Mouse (Mus musculus): Measurements from ENCODE around the gene Ppp1r14d. TPM values are rescaled to one million over a fixed set of nuclear protein-coding genes. Genes with fewer than 3 reads are reported as not detected.
A peak's percentile ranks its signal among the peaks of the same experiment; 100 is the strongest.

The Ppp1r14d gene
- total and polyA plus RNA-seq, 2 experiments from 2014 or later, result not detected

GRCm38 (mm10) chr2:119240819-119241186, 11.1 kb upstream of the Ppp1r14d start:
- DNase-seq (ENCODE audit: low spot score) (no peak), ATAC-seq (ENCODE audit: insufficient read depth, low read depth) (no peak)
- Histone ChIP-seq H3K9ac (replicated peaks; ENCODE audit: low read depth, low read length) (no peak overlapping the region), H3K36me3 (replicated peaks; ENCODE audit: control insufficient read depth, insufficient read depth, low read length) (no peaks in the 10 kb centered on the region), H3K27ac (ENCODE audit: low read depth) (no peak overlapping the region), H3K4me2 (ENCODE audit: low read depth, low read length) (no peak overlapping the region), H3K4me3 (ENCODE audit: low read depth, low read length) (no peak overlapping the region), H3K4me1 (ENCODE audit: control insufficient read depth, insufficient read depth) (peaks cover 7% of the 10 kb centered on the region; the same call in 1 of the 2 replicates), H3K9me3 (replicated peaks; ENCODE audit: control insufficient read depth, low read length) (no peaks in the 10 kb centered on the region), H3K27me3 (ENCODE audit: control insufficient read depth, insufficient read depth, low read length) (peaks cover 38% of the 10 kb centered on the region)
- no peak for TF ChIP-seq EP300 (IDR thresholded peaks at IDR 0.05; ENCODE audit: low read depth)
- no peak for TF ChIP-seq CTCF (IDR thresholded peaks at IDR 0.05; ENCODE audit: low read depth)
- WGBS, result 69% methylated on average over 4 of the region's 4 CpGs

GRCm38 (mm10) chr2:119240075-119240818, 10.5 kb upstream of the Ppp1r14d start:
- Histone ChIP-seq H3K4me2 (ENCODE audit: low read depth, low read length) (no peak overlapping the region), H3K9me3 (replicated peaks; ENCODE audit: control insufficient read depth, low read length) (no peaks in the 10 kb centered on the region), H3K4me3 (ENCODE audit: low read depth, low read length) (no peak overlapping the region), H3K27me3 (ENCODE audit: control insufficient read depth, insufficient read depth, low read length) (peaks cover 44% of the 10 kb centered on the region), H3K36me3 (replicated peaks; ENCODE audit: control insufficient read depth, insufficient read depth, low read length) (no peaks in the 10 kb centered on the region), H3K9ac (replicated peaks; ENCODE audit: low read depth, low read length) (no peak overlapping the region), H3K4me1 (ENCODE audit: control insufficient read depth, insufficient read depth) (peaks cover 7% of the 10 kb centered on the region; the same call in 1 of the 2 replicates), H3K27ac (ENCODE audit: low read depth) (no peak overlapping the region)
- 59% methylated on average over 4 of the region's 4 CpGs for WGBS
- TF ChIP-seq EP300 (IDR thresholded peaks at IDR 0.05; ENCODE audit: low read depth), result no peak
- no peak for TF ChIP-seq CTCF (IDR thresholded peaks at IDR 0.05; ENCODE audit: low read depth)
- DNase-seq (ENCODE audit: low spot score) (no peak), ATAC-seq (ENCODE audit: insufficient read depth, low read depth) (no peak)

- Histone ChIP-seq H3K36me3 (replicated peaks; ENCODE audit: control insufficient read depth, insufficient read depth, low read length) (no peaks in the 10 kb centered on the region), H3K4me2 (ENCODE audit: low read depth, low read length) (no peak overlapping the region), H3K9me3 (replicated peaks; ENCODE audit: control insufficient read depth, low read length) (no peaks in the 10 kb centered on the region), H3K27me3 (ENCODE audit: control insufficient read depth, insufficient read depth, low read length) (peaks cover 48% of the 10 kb centered on the region), H3K4me3 (ENCODE audit: low read depth, low read length) (no peak overlapping the region), H3K9ac (replicated peaks; ENCODE audit: low read depth, low read length) (no peak overlapping the region), H3K27ac (ENCODE audit: low read depth) (no peak overlapping the region), H3K4me1 (ENCODE audit: control insufficient read depth, insufficient read depth) (peaks cover 7% of the 10 kb centered on the region; the same call in 1 of the 2 replicates)
- DNase-seq (ENCODE audit: low spot score) (no peak), ATAC-seq (ENCODE audit: insufficient read depth, low read depth) (no peak)
- no peak for TF ChIP-seq EP300 (IDR thresholded peaks at IDR 0.05; ENCODE audit: low read depth)
- TF ChIP-seq CTCF (IDR thresholded peaks at IDR 0.05; ENCODE audit: low read depth), result no peak
- 83% methylated on average over 2 of the region's 2 CpGs for WGBS
Observed at GRCm38 (mm10) chr2:119238671-119239070, 9.0 kb upstream of the Ppp1r14d start.

- TF ChIP-seq CTCF (IDR thresholded peaks at IDR 0.05; ENCODE audit: low read depth) (no peak), EP300 (IDR thresholded peaks at IDR 0.05; ENCODE audit: low read depth) (no peak)
- Histone ChIP-seq H3K4me1 (ENCODE audit: control insufficient read depth, insufficient read depth) (peaks cover 7% of the 10 kb centered on the region; the same call in 1 of the 2 replicates), H3K27me3 (ENCODE audit: control insufficient read depth, insufficient read depth, low read length) (peaks cover 48% of the 10 kb centered on the region), H3K9ac (replicated peaks; ENCODE audit: low read depth, low read length) (0 out of 2 replicates have a peak overlapping the region, but pooled peaks have one; percentile 30), H3K4me3 (ENCODE audit: low read depth, low read length) (peak overlapping the region; percentile 54), H3K36me3 (replicated peaks; ENCODE audit: control insufficient read depth, insufficient read depth, low read length) (no peaks in the 10 kb centered on the region), H3K27ac (ENCODE audit: low read depth) (no peak overlapping the region), H3K4me2 (ENCODE audit: low read depth, low read length) (peak overlapping the region; percentile 82), H3K9me3 (replicated peaks; ENCODE audit: control insufficient read depth, low read length) (no peaks in the 10 kb centered on the region)
- no peak for ATAC-seq (ENCODE audit: insufficient read depth, low read depth)
- DNase-seq (ENCODE audit: low spot score), result no peak
- 3% methylated on average over 29 of the region's 31 CpGs for WGBS
Observed at GRCm38 (mm10) chr2:119237871-119238220, 8.1 kb upstream of the Ppp1r14d start.

- Histone ChIP-seq H3K27me3 (ENCODE audit: control insufficient read depth, insufficient read depth, low read length) (peaks cover 48% of the 10 kb centered on the region), H3K9me3 (replicated peaks; ENCODE audit: control insufficient read depth, low read length) (no peaks in the 10 kb centered on the region), H3K9ac (replicated peaks; ENCODE audit: low read depth, low read length) (0 out of 2 replicates have a peak within 1 kb of the TSS, but pooled peaks have one; percentile 30), H3K27ac (ENCODE audit: low read depth) (no peak within 1 kb of the TSS), H3K4me3 (ENCODE audit: low read depth, low read length) (peak within 1 kb of the TSS; percentile 54), H3K4me1 (ENCODE audit: control insufficient read depth, insufficient read depth) (peaks cover 7% of the 10 kb centered on the region; the same call in 1 of the 2 replicates), H3K4me2 (ENCODE audit: low read depth, low read length) (peak within 1 kb of the TSS; percentile 82), H3K36me3 (replicated peaks; ENCODE audit: control insufficient read depth, insufficient read depth, low read length) (no peaks in the 10 kb centered on the region)
- DNase-seq (ENCODE audit: low spot score), result no peak
- TF ChIP-seq CTCF (IDR thresholded peaks at IDR 0.05; ENCODE audit: low read depth) (no peak), EP300 (IDR thresholded peaks at IDR 0.05; ENCODE audit: low read depth) (no peak)
- ATAC-seq (ENCODE audit: insufficient read depth, low read depth), result no peak
- under 1% methylated on average over 71 of the region's 73 CpGs for WGBS
Observed at GRCm38 (mm10) chr2:119237210-119237870, 7.6 kb upstream of the Ppp1r14d start, which contains the start of gene Spint1. TSS of gene Spint1 (plus strand) at chr2:119237362.
